Comparison of ENCODE assay signal across 14 mouse cellular contexts in the genomic region with DNA sequence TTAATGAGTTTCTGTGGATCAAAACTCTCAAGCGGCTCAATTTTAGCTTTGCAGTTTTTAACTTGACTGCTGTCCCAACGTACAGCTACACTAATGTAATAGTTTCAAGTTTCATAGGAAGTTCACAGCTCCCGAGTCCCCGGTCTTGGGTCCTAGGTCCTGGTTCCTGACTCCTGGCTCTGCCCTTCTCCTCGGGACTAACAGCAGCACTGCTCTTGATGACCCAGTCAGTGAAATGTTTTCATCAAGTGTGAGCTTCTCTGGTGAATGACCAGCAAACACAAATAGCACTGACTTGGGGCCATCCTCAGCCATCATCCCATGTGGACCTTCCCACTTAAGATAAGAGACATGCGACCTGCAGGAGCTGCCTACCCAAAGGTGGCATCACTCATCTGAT. TPM values are rescaled to one million over a fixed set of nuclear protein-coding genes. Genes with fewer than 3 reads are reported as not detected.
DNase-seq lines count a peak whose midpoint lies in the region; ATAC-seq and TF ChIP-seq lines count a peak whose summit lies in the region.
"Had no signal": no experiment of that assay in that cellular context is flagged by ENCODE, and none has a peak within 500 bp of the region (broad histone marks: within the 10 kb centered on the region; RNA-seq: fewer than 3 reads in every experiment).

No protein-coding gene starts in this region.

- no peaks in the 10 kb centered on the region for H3K27me3 ChIP-seq in intestine, embryonic 14.5 days (replicated peaks; ENCODE audit: control insufficient read depth, insufficient read depth, low read length)
- no peaks in the 10 kb centered on the region for H3K27me3 ChIP-seq in intestine, embryonic 15.5 days (replicated peaks)
- H3K27me3 ChIP-seq in CH12.LX (replicated peaks), result no peaks in the 10 kb centered on the region

- no peak for TF ChIP-seq POLR2A in CH12.LX (IDR thresholded peaks at IDR 0.05; ENCODE audit: low read depth, low read length)

- dilution Hi-C loops in CH12.LX (cut with MboI; ENCODE audit: extremely low pct_ligation_motif_present, extremely low pct_unique_long_range_greater_than_20kb, low sequenced_read_pairs), result no loop called here

- 73% methylated on average over 6 of the region's 6 CpGs for WGBS in intestine, embryonic 14.5 days
- WGBS in intestine, embryonic 15.5 days, result 76% methylated on average over 6 of the region's 6 CpGs

- no peak overlapping the region for H3K27ac ChIP-seq in intestine, embryonic 14.5 days (ENCODE audit: low read depth)
- no peak overlapping the region for H3K27ac ChIP-seq in intestine, embryonic 15.5 days
- H3K27ac ChIP-seq in CH12.LX (ENCODE audit: insufficient read depth, low read depth) (no peak overlapping the region), ES-E14 (ENCODE audit: insufficient read depth, low read depth, low read length, poor library complexity, severe bottlenecking) (peak overlapping the region; percentile 94; the same call in 1 of the 2 replicates)
- H3K27ac ChIP-seq: embryonic facial prominence, embryonic 10.5 days; embryonic facial prominence, embryonic 12.5 days; forebrain, embryonic 13.5 days; forebrain, embryonic 15.5 days had no signal

- no peak overlapping the region for H3K4me2 ChIP-seq in intestine, embryonic 14.5 days (ENCODE audit: low read length)
- H3K4me2 ChIP-seq in intestine, embryonic 15.5 days (replicated peaks), result no peak overlapping the region
- H3K4me2 ChIP-seq in CH12.LX (ENCODE audit: insufficient read depth, low read depth, poor library complexity, severe bottlenecking), result peak overlapping the region; percentile 21; the same call in 1 of the 2 replicates
- H3K4me2 ChIP-seq: embryonic facial prominence, embryonic 12.5 days; forebrain, embryonic 13.5 days; forebrain, embryonic 15.5 days had no signal

- TF ChIP-seq CTCF in CH12.LX (conservative IDR thresholded peaks at IDR 0.05 in 1 of 2, IDR thresholded peaks at IDR 0.05 in 1 of 2; ENCODE audit: low read depth in 2 of 2, low read length in 2 of 2), result no peak

- in situ Hi-C loops in CH12.LX (cut with MboI; ENCODE audit: low pct_ligation_motif_present, low pct_unique_long_range_greater_than_20kb, low sequenced_read_pairs) (no loop called here), ES-E14 (cut with MboI; ENCODE audit: low sequenced_read_pairs in 2 of 2, unreplicated experiment in 2 of 2) (no loop called here)

- TF ChIP-seq EP300 in CH12.LX (IDR thresholded peaks at IDR 0.05; ENCODE audit: low read length), result no peak

- H3K36me3 ChIP-seq in intestine, embryonic 14.5 days (ENCODE audit: control insufficient read depth, insufficient read depth, low read length), result no peaks in the 10 kb centered on the region
- H3K36me3 ChIP-seq in intestine, embryonic 15.5 days, result no peaks in the 10 kb centered on the region
- H3K36me3 ChIP-seq in CH12.LX (replicated peaks in 1 of 2; ENCODE audit: control insufficient read depth in 1 of 2, insufficient read depth in 1 of 2, low read length in 1 of 2), result no peaks in the 10 kb centered on the region
- no peaks in the 10 kb centered on the region for H3K36me3 ChIP-seq in ES-E14 (ENCODE audit: control insufficient read depth, insufficient read depth, low read length, poor library complexity, severe bottlenecking)
- H3K36me3 ChIP-seq: embryonic facial prominence, embryonic 10.5 days; embryonic facial prominence, embryonic 12.5 days; forebrain, embryonic 15.5 days; G1E had no signal

- H3K79me2 ChIP-seq in CH12.LX (replicated peaks; ENCODE audit: control insufficient read depth, extremely low read depth, insufficient read depth, poor library complexity, severe bottlenecking), result no peaks in the 10 kb centered on the region

- no peak overlapping the region for H3K9ac ChIP-seq in intestine, embryonic 14.5 days (ENCODE audit: low read length)
- H3K9ac ChIP-seq in intestine, embryonic 15.5 days, result no peak overlapping the region
- H3K9ac ChIP-seq in CH12.LX (ENCODE audit: insufficient read depth, low read depth) (no peak overlapping the region), ES-E14 (ENCODE audit: insufficient read depth, low read depth, low read length, poor library complexity, severe bottlenecking) (peak overlapping the region; percentile 54; the same call in 1 of the 2 replicates)
- H3K9ac ChIP-seq: embryonic facial prominence, embryonic 12.5 days; forebrain, embryonic 13.5 days; forebrain, embryonic 15.5 days; forebrain, postnatal 0 days had no signal

- H3K4me3 ChIP-seq in intestine, embryonic 14.5 days (ENCODE audit: low read depth, low read length), result no peak overlapping the region
- H3K4me3 ChIP-seq in intestine, embryonic 15.5 days (replicated peaks), result no peak overlapping the region
- no peak overlapping the region for H3K4me3 ChIP-seq in CH12.LX (replicated peaks in 1 of 3; ENCODE audit: low read depth in 2 of 3, low read length in 2 of 3, poor library complexity in 1 of 3)
- H3K4me3 ChIP-seq in ES-E14 (ENCODE audit: insufficient read depth in 1 of 2, low read depth in 1 of 2, low read length in 2 of 2, poor library complexity in 1 of 2, severe bottlenecking in 1 of 2), result peak overlapping the region; percentile 15 to 43; a peak in 3 of 4 replicates
- H3K4me3 ChIP-seq: embryonic facial prominence, embryonic 10.5 days; embryonic facial prominence, embryonic 12.5 days; forebrain, embryonic 13.5 days; forebrain, embryonic 15.5 days had no signal

- H3K9me3 ChIP-seq in intestine, embryonic 14.5 days (ENCODE audit: control insufficient read depth, low read length), result no peaks in the 10 kb centered on the region
- H3K9me3 ChIP-seq in intestine, embryonic 15.5 days, result no peaks in the 10 kb centered on the region
- H3K9me3 ChIP-seq in CH12.LX (replicated peaks; ENCODE audit: low read length) (no peaks in the 10 kb centered on the region), ES-E14 (ENCODE audit: control insufficient read depth, insufficient read depth, low read depth, low read length) (no peaks in the 10 kb centered on the region)
- H3K9me3 ChIP-seq: embryonic facial prominence, embryonic 10.5 days; embryonic facial prominence, embryonic 12.5 days; forebrain, embryonic 13.5 days; forebrain, embryonic 15.5 days; G1E had no signal

- peak; percentile 51 for DNase-seq in heart, adult 11 months
- DNase-seq in heart, postnatal 14 days, result no peak
- peak; percentile 20 for DNase-seq in intestine, embryonic 14.5 days (ENCODE audit: low spot score)
- no peak for DNase-seq in CH12.LX (ENCODE audit: extremely low read depth)
- DNase-seq in ES-E14 (ENCODE audit: low read depth, low spot score), result no peak
- no peak for DNase-seq in adrenal gland, postnatal 10 days
- no peak for DNase-seq in frontal cortex, postnatal 10 days (ENCODE audit: low spot score in 2 of 2)

- no peak for TF ChIP-seq RAD21 in CH12.LX (IDR thresholded peaks at IDR 0.05; ENCODE audit: low read depth, low read length)

- ATAC-seq in intestine, embryonic 14.5 days (replicated peaks; ENCODE audit: low FRiP score, low TSS enrichment, low read depth), result no peak
- ATAC-seq in intestine, embryonic 15.5 days, result no peak
- ATAC-seq: forebrain, embryonic 15.5 days; forebrain, postnatal 0 days had no signal

- H3K4me1 ChIP-seq in intestine, embryonic 14.5 days (replicated peaks; ENCODE audit: control insufficient read depth, insufficient read depth, low read length), result no peaks in the 10 kb centered on the region
- no peaks in the 10 kb centered on the region for H3K4me1 ChIP-seq in intestine, embryonic 15.5 days (replicated peaks)
- peaks cover 22 to 56% of the 10 kb centered on the region in 2 experiments for H3K4me1 ChIP-seq in CH12.LX (ENCODE audit: control insufficient read depth in 1 of 2, insufficient read depth in 2 of 2)
- H3K4me1 ChIP-seq in ES-E14 (ENCODE audit: control insufficient read depth in 2 of 2, insufficient read depth in 2 of 2, low read length in 2 of 2, poor library complexity in 1 of 2), result peaks cover 14 to 29% of the 10 kb centered on the region in 2 experiments
- H3K4me1 ChIP-seq: forebrain, embryonic 15.5 days had no signal

- intact Hi-C loops in heart, postnatal 14 days (cut with DNase I), result no loop called here

TF ChIP-seq in CH12.LX, 34 proteins besides CTCF, POLR2A, EP300 and RAD21:
- TF ChIP-seq KAT2A (IDR thresholded peaks at IDR 0.05; ENCODE audit: insufficient replicate concordance, low read length), result no peak
TF ChIP-seq in CH12.LX: peak in this region for 0.

TF ChIP-seq in ES-E14, 5 proteins besides CTCF, POLR2A, EP300 and RAD21:
- no peak for TF ChIP-seq CHD2 (IDR thresholded peaks at IDR 0.05; ENCODE audit: low read depth, low read length)
- TF ChIP-seq HCFC1 (IDR thresholded peaks at IDR 0.05; ENCODE audit: borderline replicate concordance, insufficient read depth, low read length), result no peak
- no peak for TF ChIP-seq ZC3H11A (IDR thresholded peaks at IDR 0.05; ENCODE audit: borderline replicate concordance, low read depth, low read length)
- no peak for TF ChIP-seq ZNF384 (IDR thresholded peaks at IDR 0.05; ENCODE audit: low read depth, low read length)
- no peak for TF ChIP-seq MAFK (IDR thresholded peaks at IDR 0.05; ENCODE audit: insufficient read depth, low read depth, low read length)

RNA-seq across cellular contexts. Expression of a gene that starts 24.0 kb away (rescaled TPM):
- total RNA-seq in heart, postnatal 14 days (2021), result 1 to 10 TPM in 1 of 2 experiments, under 1 TPM in 1; 0.38 to 1.7 TPM
- 1.8 and 2.3 TPM in 2 replicates for polyA plus RNA-seq in intestine, embryonic 14.5 days (2014; fragmentation: Nextera tagmentation; extraction: Ambion mirVana)
- polyA plus RNA-seq in intestine, embryonic 15.5 days (2015; fragmentation: Nextera tagmentation; extraction: Ambion mirVana), result 1.3 and 1.6 TPM in 2 replicates
- 0.04 and 0.13 TPM in 2 replicates for total RNA-seq in CH12.LX (2012; rRNA removed)
- total RNA-seq in CH12.LX (2014; rRNA removed), result 0.20 and 0.22 TPM in 2 replicates
- 0.31 and 0.51 TPM in 2 replicates for polyA plus RNA-seq in CH12.LX (2012; ENCODE audit: insufficient read length, low read depth)
- total RNA-seq in ES-E14 (2012; rRNA removed), result 8.2 and 10.1 TPM in 2 replicates
- 1 to 10 TPM; 1.7 to 2.5 TPM for total RNA-seq in adrenal gland, postnatal 10 days (2021)
- polyA plus RNA-seq: G1E had no signal

Comparison
In these comparisons a context has a peak if more than half of its experiments do, and no peak if none do; other contexts are left out.
1. DNase-seq: peak in heart, adult 11 months (single experiment) and intestine, embryonic 14.5 days (single experiment); none in heart, postnatal 14 days (0 of 2), CH12.LX (single experiment), ES-E14 (single experiment), adrenal gland, postnatal 10 days (single experiment) and frontal cortex, postnatal 10 days (0 of 2).
2. H3K4me3 ChIP-seq: peak in ES-E14 (2 of 2); none in intestine, embryonic 14.5 days (single experiment), intestine, embryonic 15.5 days (single experiment) and CH12.LX (0 of 3).